9 mouse cellular contexts compared by ENCODE assay signal in genomic region chr2:157347361-157348159, GRCm38 (mm10). TPM values are rescaled to one million over a fixed set of nuclear protein-coding genes. Genes with fewer than 3 reads are reported as not detected.
DNase-seq lines count a peak whose midpoint lies in the region; ATAC-seq and TF ChIP-seq lines count a peak whose summit lies in the region.
"Had no signal": no experiment of that assay in that cellular context is flagged by ENCODE, and none has a peak within 500 bp of the region (broad histone marks: within the 10 kb centered on the region; RNA-seq: fewer than 3 reads in every experiment).

Ghrh (minus strand) TSS chr2:157347506.

- H3K9ac ChIP-seq in lung, embryonic 15.5 days = no peak within 1 kb of the TSS
- H3K9ac ChIP-seq in forebrain, postnatal 0 days = peak within 1 kb of the TSS; percentile 33
- peak within 1 kb of the TSS; percentile 15; the same call in 1 of the 2 replicates for H3K9ac ChIP-seq in intestine, embryonic 14.5 days (ENCODE audit: low read length)
- H3K9ac ChIP-seq in stomach, embryonic 15.5 days = no peak within 1 kb of the TSS

- H3K9me3 ChIP-seq in lung, embryonic 15.5 days = no peaks in the 10 kb centered on the region
- H3K9me3 ChIP-seq in forebrain, postnatal 0 days (ENCODE audit: low read length) = no peaks in the 10 kb centered on the region
- H3K9me3 ChIP-seq in intestine, embryonic 14.5 days (ENCODE audit: control insufficient read depth, low read length) = no peaks in the 10 kb centered on the region
- no peaks in the 10 kb centered on the region for H3K9me3 ChIP-seq in stomach, embryonic 15.5 days

- H3K4me1 ChIP-seq in lung, embryonic 15.5 days = peaks cover 8% of the 10 kb centered on the region; the same call in 1 of the 2 replicates
- H3K4me1 ChIP-seq in lung, adult 2 months (ENCODE audit: control insufficient read depth, insufficient read depth, low read length) = no peaks in the 10 kb centered on the region
- peaks cover 26% of the 10 kb centered on the region for H3K4me1 ChIP-seq in forebrain, postnatal 0 days (ENCODE audit: insufficient read depth)
- peaks cover 20% of the 10 kb centered on the region for H3K4me1 ChIP-seq in intestine, embryonic 14.5 days (replicated peaks; ENCODE audit: control insufficient read depth, insufficient read depth, low read length)
- peaks cover 11% of the 10 kb centered on the region for H3K4me1 ChIP-seq in stomach, embryonic 15.5 days

- WGBS in lung, embryonic 15.5 days = 65% methylated on average over 26 of the region's 26 CpGs
- 64% methylated on average over 26 of the region's 26 CpGs for WGBS in lung, adult 2 months
- WGBS in forebrain, postnatal 0 days = 15% methylated on average over 26 of the region's 26 CpGs
- WGBS in intestine, embryonic 14.5 days = 64% methylated on average over 26 of the region's 26 CpGs
- 60% methylated on average over 26 of the region's 26 CpGs for WGBS in stomach, embryonic 15.5 days

- no peak for TF ChIP-seq CTCF in lung, adult 2 months (IDR thresholded peaks at IDR 0.05; ENCODE audit: insufficient read depth, low read length)
- TF ChIP-seq CTCF in forebrain, postnatal 0 days (IDR thresholded peaks at IDR 0.05; ENCODE audit: low read depth) = no peak

- no peaks in the 10 kb centered on the region for H3K27me3 ChIP-seq in lung, embryonic 15.5 days
- no peaks in the 10 kb centered on the region for H3K27me3 ChIP-seq in forebrain, postnatal 0 days (ENCODE audit: insufficient read depth, low read length)
- H3K27me3 ChIP-seq in intestine, embryonic 14.5 days (replicated peaks; ENCODE audit: control insufficient read depth, insufficient read depth, low read length) = no peaks in the 10 kb centered on the region
- H3K27me3 ChIP-seq in stomach, embryonic 15.5 days (replicated peaks) = no peaks in the 10 kb centered on the region
- H3K27me3 ChIP-seq: Patski had no signal

- H3K4me2 ChIP-seq in lung, embryonic 15.5 days = no peak within 1 kb of the TSS
- H3K4me2 ChIP-seq in forebrain, postnatal 0 days (ENCODE audit: low read depth) = 0 out of 2 replicates have a peak within 1 kb of the TSS, but pooled peaks have one; percentile 13
- H3K4me2 ChIP-seq in intestine, embryonic 14.5 days (ENCODE audit: low read length) = peak within 1 kb of the TSS; percentile 16; the same call in 1 of the 2 replicates
- no peak within 1 kb of the TSS for H3K4me2 ChIP-seq in stomach, embryonic 15.5 days

- DNase-seq in lung, adult 2 months = no peak
- peak; percentile 78 for DNase-seq in forebrain, postnatal 0 days
- peak; percentile 77 for DNase-seq in intestine, embryonic 14.5 days (ENCODE audit: low spot score)
- DNase-seq in lung, postnatal 14 days = peak; percentile 45
- no peak for DNase-seq in spleen, postnatal 10 days (ENCODE audit: low spot score in 2 of 2)

- no peak for TF ChIP-seq POLR2A in lung, adult 2 months (IDR thresholded peaks at IDR 0.05; ENCODE audit: borderline replicate concordance, extremely low read depth, low read depth, low read length)

- peak within 1 kb of the TSS; percentile 81 for H3K27ac ChIP-seq in lung, embryonic 15.5 days
- peak within 1 kb of the TSS; percentile 84 for H3K27ac ChIP-seq in forebrain, postnatal 0 days (ENCODE audit: low read depth, low read length)
- peak within 1 kb of the TSS; percentile 93 for H3K27ac ChIP-seq in intestine, embryonic 14.5 days (ENCODE audit: low read depth)
- peak within 1 kb of the TSS; percentile 92 for H3K27ac ChIP-seq in stomach, embryonic 15.5 days

- no peaks in the 10 kb centered on the region for H3K36me3 ChIP-seq in lung, embryonic 15.5 days
- H3K36me3 ChIP-seq in forebrain, postnatal 0 days (ENCODE audit: insufficient read depth) = no peaks in the 10 kb centered on the region
- H3K36me3 ChIP-seq in intestine, embryonic 14.5 days (ENCODE audit: control insufficient read depth, insufficient read depth, low read length) = no peaks in the 10 kb centered on the region
- H3K36me3 ChIP-seq in stomach, embryonic 15.5 days = no peaks in the 10 kb centered on the region

- ATAC-seq in lung, embryonic 15.5 days (ENCODE audit: borderline replicate concordance, extremely low read depth, low FRiP score, low TSS enrichment) = peak; percentile 54
- peak; percentile 83 for ATAC-seq in forebrain, postnatal 0 days
- peak; percentile 74 for ATAC-seq in intestine, embryonic 14.5 days (replicated peaks; ENCODE audit: low FRiP score, low TSS enrichment, low read depth)
- peak; percentile 64; the same call in 1 of the 2 replicates for ATAC-seq in stomach, embryonic 15.5 days (ENCODE audit: insufficient read depth, low FRiP score, low read depth)
- ATAC-seq in inflammation-experienced regulatory T-cells, adult 6 months = no peak
- ATAC-seq: Patski had no signal

- H3K4me3 ChIP-seq in lung, embryonic 15.5 days = no peak within 1 kb of the TSS
- H3K4me3 ChIP-seq in lung, adult 2 months (replicated peaks; ENCODE audit: extremely low read depth, low read depth, low read length) = no peak within 1 kb of the TSS
- no peak within 1 kb of the TSS for H3K4me3 ChIP-seq in forebrain, postnatal 0 days (ENCODE audit: low read depth, low read length)
- no peak within 1 kb of the TSS for H3K4me3 ChIP-seq in intestine, embryonic 14.5 days (ENCODE audit: low read depth, low read length)
- no peak within 1 kb of the TSS for H3K4me3 ChIP-seq in stomach, embryonic 15.5 days (replicated peaks)

RNA-seq across cellular contexts. Expression of gene Ghrh, which starts in this region (rescaled TPM):
- not detected in 2 replicates for polyA plus RNA-seq in lung, embryonic 15.5 days (2015; fragmentation: Nextera tagmentation; extraction: Ambion mirVana)
- polyA plus RNA-seq in lung, adult 2 months (2012; rRNA removed) = not detected in 2 replicates
- 1.5 and 1.7 TPM in 2 replicates for total RNA-seq in forebrain, postnatal 0 days (2014; rRNA removed)
- polyA plus RNA-seq in forebrain, postnatal 0 days (2015; fragmentation: Nextera tagmentation; extraction: Ambion mirVana) = 0.74 and 2.8 TPM in 2 replicates
- 0.68 TPM in 1 of 2 replicates, not detected in the other for polyA plus RNA-seq in intestine, embryonic 14.5 days (2014; fragmentation: Nextera tagmentation; extraction: Ambion mirVana)
- polyA plus RNA-seq in stomach, embryonic 15.5 days (2015; fragmentation: Nextera tagmentation; extraction: Ambion mirVana) = 0.49 TPM in 1 of 2 replicates, not detected in the other
- polyA plus RNA-seq in inflammation-experienced regulatory T-cells, adult 6 months (2017; shearing (Covaris generic)) = not detected
- polyA plus RNA-seq: Patski had no signal

Comparison
In these comparisons a context has a peak if more than half of its experiments do, and no peak if none do; other contexts are left out.
1. DNase-seq: peak in forebrain, postnatal 0 days (single experiment) and lung, postnatal 14 days (single experiment); none in lung, adult 2 months (single experiment) and spleen, postnatal 10 days (0 of 2).
2. Peak in ATAC-seq and H3K27ac ChIP-seq in lung, embryonic 15.5 days; RNA of the gene not detected or under 1 TPM.
3. Peak in DNase-seq, ATAC-seq, H3K27ac ChIP-seq, H3K9ac ChIP-seq and H3K4me2 ChIP-seq in intestine, embryonic 14.5 days; RNA of the gene not detected or under 1 TPM.
4. Peak in ATAC-seq and H3K27ac ChIP-seq in stomach, embryonic 15.5 days; RNA of the gene not detected or under 1 TPM.
5. Peak in every context shown above with its lines, with median percentiles within 50 percentile points of each other: H3K27ac ChIP-seq.